Mouse (Mus musculus): Measurements from ENCODE around the gene Alk.

DNA sequence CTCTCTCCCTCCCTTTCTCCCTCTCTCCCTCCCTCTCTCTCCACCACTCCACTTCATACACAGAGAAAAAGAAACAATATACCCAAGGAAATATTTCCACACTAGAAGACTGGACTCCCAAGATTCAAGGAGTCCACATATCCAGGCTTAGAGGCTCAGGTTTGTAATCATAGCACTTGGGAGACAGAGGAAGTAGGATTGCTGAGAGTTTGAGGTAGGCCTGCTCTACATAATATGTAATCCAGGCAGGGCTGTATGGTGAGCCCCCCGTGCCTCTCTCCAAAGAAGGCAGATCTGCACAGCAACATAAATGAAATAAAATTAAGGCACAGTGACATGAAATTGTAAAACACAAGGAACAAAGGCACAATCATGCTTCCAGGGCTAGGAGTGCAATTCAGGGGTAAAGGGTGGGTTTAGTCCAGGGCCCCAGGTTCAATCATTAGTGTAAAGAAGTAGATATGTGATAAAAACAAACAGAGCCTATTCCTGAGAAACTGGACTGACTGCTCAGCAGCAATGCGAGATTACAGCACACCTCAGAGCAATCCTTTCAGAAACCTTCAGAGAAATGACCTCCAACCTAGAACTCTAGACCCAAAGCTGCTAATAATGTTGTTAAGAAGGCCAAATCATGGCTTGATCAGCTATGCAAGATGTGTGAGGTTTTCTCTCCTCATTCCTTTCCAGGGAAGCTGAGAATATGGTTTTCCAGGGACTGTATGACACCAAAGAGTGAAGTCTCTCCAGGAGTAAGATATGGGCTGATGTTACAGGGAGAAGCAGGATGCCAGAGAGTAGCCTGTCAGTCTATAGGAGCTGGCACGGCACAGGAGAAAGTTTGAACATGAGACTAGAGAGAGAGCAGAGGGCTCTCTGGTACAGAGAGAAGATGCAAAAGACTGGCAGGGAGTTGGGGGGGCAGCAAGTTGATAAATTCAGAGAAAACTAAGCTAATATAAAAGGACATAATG, 158.9 kb downstream of the Alk start:
- TF ChIP-seq CTCF (IDR thresholded peaks at IDR 0.05) (no peak), POLR2A (IDR thresholded peaks at IDR 0.05; ENCODE audit: insufficient read depth, low read depth, low read length) (no peak)
